Mouse (Mus musculus) CD4-positive, CD25-positive, alpha-beta regulatory T cell, adult 2 months (primary cell): ENCODE measurements at regions not wholly inside any gene's neighbourhood (a gene's known extent, or its start where the extent isn't known, plus 50 kb on each side); places are given as distances from the start of the nearest gene placed in this dataset.

Experiments used
- DNase-seq: peaks from one replicate; pipeline ENCODE4 v3.0.0-alpha.2; 2012; ENCODE audit warnings: low read depth, low spot score

- DNase-seq, result peak; percentile 32
Observed at GRCm38 (mm10) chr3:128001924-128002501, 105.9 kb upstream of the Fam241a start.

DNA sequence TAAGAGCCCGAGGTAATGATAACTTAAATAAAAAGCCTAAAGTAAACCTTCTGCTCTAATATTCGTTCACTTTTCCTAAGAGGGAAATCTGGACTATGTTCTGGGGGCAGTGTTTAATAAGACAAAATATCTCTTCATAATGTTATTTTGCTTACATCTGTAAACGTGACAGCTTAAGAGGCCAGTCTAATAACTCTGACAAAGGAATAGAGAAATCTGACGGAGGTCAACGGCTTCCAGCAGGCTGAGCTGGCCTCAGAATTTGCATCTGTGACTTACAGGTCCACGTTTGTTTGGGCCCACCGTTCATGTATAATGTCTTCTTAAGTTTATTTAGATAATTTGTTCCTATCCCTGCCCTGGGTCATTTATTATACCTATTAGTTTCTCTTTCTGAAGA, 99.6 kb upstream of the Fam241a start:
- no peak for DNase-seq

- no peak for DNase-seq
Observed at GRCm38 (mm10) chr3:127987583-127987982, 91.5 kb upstream of the Fam241a start.

- DNase-seq, result no peak
Observed at GRCm38 (mm10) chr3:127985165-127985564, 89.0 kb upstream of the Fam241a start.

DNA sequence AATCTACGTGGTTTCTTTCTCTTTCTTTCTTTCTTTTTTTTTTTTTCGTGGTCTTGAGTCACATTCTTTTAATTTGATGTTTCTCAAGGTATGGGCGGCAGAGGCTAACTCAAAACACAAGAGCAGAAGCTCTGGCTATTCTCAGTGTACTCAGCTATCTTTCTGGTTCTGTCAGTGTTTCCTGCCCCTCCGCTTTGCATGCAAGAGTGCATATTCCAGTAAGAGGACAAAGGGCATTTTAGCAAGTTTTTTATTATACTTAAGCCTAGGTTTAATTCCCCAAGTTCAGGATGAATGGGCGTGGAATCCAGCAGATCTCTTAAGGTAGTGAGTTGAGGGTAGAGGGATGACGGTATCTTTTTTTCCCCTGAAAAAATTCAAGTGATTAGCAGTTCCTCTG, 81.1 kb upstream of the Fam241a start:
- DNase-seq, result no peak

DNA sequence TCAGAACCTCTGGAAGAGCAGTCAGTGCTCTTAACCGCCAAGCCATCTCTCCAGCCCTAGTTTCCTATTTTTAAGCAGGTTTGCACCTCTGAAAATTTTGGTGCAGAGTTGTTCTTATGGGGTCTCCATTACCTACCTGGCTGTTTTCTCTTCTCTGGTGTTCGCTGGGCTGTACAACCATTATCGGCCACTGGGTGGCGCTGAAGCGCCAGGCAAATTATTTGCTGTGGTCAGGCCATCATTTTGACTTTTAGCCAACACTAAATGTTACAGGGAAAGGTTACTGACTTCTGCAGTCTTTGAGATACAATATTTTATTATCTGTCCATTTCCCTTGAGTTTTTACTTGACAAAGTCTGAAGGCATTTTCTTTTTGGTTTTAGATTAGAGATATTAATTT, 74.8 kb upstream of the Fam241a start:
- peak; percentile 55 for DNase-seq

DNA sequence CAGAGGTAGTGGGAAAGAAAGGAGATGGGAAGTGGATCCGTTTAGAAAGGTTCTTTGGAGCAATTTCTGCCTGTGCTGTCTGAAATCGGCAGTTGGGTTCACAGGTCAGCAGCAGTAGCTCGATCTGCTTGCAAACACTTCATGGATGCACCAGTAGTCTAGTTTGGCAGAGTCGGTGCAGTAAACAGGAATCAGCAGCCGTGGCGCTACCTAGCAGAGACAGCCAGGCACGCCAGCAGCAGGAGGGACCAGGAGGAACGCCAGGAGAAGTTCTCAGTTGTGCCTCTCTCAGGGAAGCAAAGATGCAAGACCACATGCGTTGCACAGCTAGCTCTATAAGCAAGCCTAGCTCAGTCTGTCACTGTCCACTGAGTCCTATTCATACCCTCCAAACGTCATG, 71.0 kb upstream of the Fam241a start:
- DNase-seq, result no peak

DNA sequence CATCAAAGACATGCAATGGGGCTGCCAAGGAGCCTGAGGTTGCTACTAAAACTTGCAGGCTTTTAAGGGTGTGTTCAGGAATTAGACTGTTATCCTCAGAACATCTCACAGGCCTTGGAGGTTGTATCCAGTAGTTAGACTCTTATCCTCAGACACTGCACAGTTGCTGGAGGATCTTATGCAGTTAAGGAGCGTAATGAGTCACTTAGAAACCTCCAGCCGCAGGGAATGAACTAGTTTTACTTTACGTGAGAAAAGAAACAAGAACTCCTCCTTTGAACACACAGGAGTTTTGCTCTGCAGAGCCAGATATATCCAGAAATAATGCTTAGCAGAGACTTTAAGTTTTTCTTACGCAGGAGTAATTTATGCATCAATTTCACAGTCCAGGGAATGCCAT, 70.1 kb upstream of the Fam241a start:
- no peak for DNase-seq

DNA sequence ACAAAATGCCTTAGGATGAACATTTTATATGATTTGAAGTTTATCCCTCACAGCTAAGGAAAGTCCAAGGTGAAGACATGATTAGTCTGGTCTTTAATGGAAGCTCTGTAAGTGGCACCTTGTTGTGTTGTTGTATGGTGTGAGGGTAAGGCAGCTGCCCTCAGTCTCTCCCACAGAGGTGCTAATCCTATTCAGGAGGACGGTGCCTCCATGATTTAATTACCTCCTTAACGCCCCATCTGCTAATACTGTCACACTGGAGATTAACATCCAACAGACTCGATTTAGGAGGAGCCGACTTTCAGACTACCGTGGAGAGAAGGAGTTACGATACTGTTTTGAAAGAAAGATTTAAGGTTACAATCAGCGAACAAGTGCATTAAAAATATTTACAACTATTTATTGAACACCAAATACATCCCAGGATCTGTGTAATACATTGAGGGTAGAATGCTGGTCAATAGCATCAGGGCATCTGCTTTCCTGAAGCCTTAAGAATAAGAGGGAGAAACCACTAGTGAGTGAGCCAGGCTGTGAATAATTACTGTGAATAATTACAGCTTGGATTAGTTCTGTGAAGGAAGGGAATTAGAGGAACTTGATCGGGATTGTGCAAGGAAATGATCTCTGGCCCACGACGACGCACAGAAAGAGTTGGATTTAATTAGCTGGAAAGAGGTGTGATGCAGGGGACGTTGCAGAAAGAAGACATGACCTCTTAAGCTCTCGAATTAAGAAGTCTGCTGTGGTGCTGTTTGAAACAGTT, 63.0 kb upstream of the Fam241a start:
- no peak for DNase-seq

GRCm38 (mm10) chr3:127954856-127955255, 58.7 kb upstream of the Fam241a start:
- no peak for DNase-seq

GRCm38 (mm10) chr3:127953610-127954009, 57.5 kb upstream of the Fam241a start:
- DNase-seq, result no peak

DNA sequence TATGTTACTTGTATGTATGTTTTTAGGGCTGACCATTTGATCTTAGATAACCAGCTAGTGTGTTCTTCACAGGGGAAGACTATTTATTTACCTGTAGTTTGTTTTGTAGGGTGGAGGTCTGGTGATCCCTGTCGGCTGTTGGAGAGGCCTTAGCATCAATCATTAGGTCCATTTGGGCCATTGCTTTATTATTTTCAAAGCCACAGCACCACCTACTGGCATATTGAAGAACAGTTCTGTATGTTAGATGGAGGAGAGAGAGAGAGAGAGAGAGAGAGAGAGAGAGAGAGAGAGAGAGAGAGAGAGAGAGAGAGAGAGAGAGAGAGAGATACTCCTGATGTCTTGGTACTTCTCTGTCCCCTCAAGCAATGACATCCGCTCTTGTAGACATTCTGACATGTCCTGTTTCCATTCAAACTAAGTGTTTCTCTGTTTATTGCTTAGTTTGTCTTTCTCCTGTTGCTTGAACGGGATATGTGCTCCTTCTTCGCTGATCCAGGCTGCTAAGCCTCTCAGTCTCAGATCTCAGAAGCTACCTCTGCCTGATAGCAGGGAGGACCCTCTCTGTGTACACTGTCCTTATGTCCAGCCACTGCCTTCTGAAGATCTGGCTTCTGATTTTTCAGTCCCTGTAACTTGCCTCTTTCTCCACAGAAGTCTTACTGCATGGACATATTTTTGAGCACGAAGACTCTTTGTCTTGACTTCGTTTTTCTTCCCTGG, 52.9 kb upstream of the Fam241a start:
- DNase-seq, result peak; percentile 82

DNA sequence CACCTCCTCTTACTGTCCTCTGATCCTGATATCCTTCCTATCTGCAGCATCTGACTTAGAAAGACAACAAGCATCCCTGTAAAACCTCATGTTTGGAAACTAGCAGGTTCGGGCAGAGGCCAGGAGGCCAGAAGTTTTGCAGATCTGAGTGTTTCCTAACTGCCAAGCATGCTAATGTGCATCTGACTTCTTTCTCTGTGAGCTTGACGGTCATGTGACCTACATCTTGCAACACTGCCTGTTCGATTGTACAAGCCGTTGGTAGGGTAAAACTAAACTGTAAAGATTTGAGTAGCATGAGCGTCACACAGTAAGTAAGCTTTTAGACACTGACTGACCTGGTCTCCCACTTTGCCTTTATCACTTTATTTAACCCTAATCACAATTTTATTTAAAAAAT, 52.2 kb upstream of the Fam241a start:
- DNase-seq, result no peak
